Mouse (Mus musculus): Measurements from ENCODE around the gene Sptan1. TPM values are rescaled to one million over a fixed set of nuclear protein-coding genes. Genes with fewer than 3 reads are reported as not detected.
A peak's percentile ranks its signal among the peaks of the same experiment; 100 is the strongest.

Sptan1 gene
- polyA plus RNA-seq, 1 experiment = 772 TPM

GRCm38 (mm10) chr2:30063791-30064190 lies 98.4 kb downstream of the Sptan1 start:
- Histone ChIP-seq H3K4me3 (ENCODE audit: insufficient read depth, low read length) (no peak overlapping the region), H3K27ac (ENCODE audit: insufficient read depth, low read length) (no peak overlapping the region), H3K4me1 (ENCODE audit: control insufficient read depth, insufficient read depth, low read length) (peaks cover 5% of the 10 kb centered on the region)
- TF ChIP-seq CTCF (IDR thresholded peaks at IDR 0.05; ENCODE audit: extremely low read depth, insufficient read depth, low read length) (no peak), POLR2A (IDR thresholded peaks at IDR 0.05; ENCODE audit: extremely low read depth, insufficient read depth, low read length) (no peak)

GRCm38 (mm10) chr2:30064298-30064697 lies 98.9 kb downstream of the Sptan1 start:
- H3K4me3 ChIP-seq (ENCODE audit: insufficient read depth, low read length) = no peak overlapping the region
- H3K27ac ChIP-seq (ENCODE audit: insufficient read depth, low read length) = no peak overlapping the region
- TF ChIP-seq POLR2A (IDR thresholded peaks at IDR 0.05; ENCODE audit: extremely low read depth, insufficient read depth, low read length) (no peak), CTCF (IDR thresholded peaks at IDR 0.05; ENCODE audit: extremely low read depth, insufficient read depth, low read length) (no peak)
- peaks cover 5% of the 10 kb centered on the region for H3K4me1 ChIP-seq (ENCODE audit: control insufficient read depth, insufficient read depth, low read length)

- peaks cover 5% of the 10 kb centered on the region for H3K4me1 ChIP-seq (ENCODE audit: control insufficient read depth, insufficient read depth, low read length)
- peak overlapping the region; percentile 99; the same call in 1 of the 2 replicates for H3K27ac ChIP-seq (ENCODE audit: insufficient read depth, low read length)
- TF ChIP-seq CTCF (IDR thresholded peaks at IDR 0.05; ENCODE audit: extremely low read depth, insufficient read depth, low read length) (no peak), POLR2A (IDR thresholded peaks at IDR 0.05; ENCODE audit: extremely low read depth, insufficient read depth, low read length) (peak; percentile 56)
- peak overlapping the region; percentile 88 for H3K4me3 ChIP-seq (ENCODE audit: insufficient read depth, low read length)
Measured at GRCm38 (mm10) chr2:30066046-30066901, 100.9 kb downstream of the Sptan1 start.

GRCm38 (mm10) chr2:30067031-30067888 lies 101.9 kb downstream of the Sptan1 start:
- peak overlapping the region; percentile 88 for H3K4me3 ChIP-seq (ENCODE audit: insufficient read depth, low read length)
- no peak overlapping the region for H3K27ac ChIP-seq (ENCODE audit: insufficient read depth, low read length)
- TF ChIP-seq POLR2A (IDR thresholded peaks at IDR 0.05; ENCODE audit: extremely low read depth, insufficient read depth, low read length) (no peak), CTCF (IDR thresholded peaks at IDR 0.05; ENCODE audit: extremely low read depth, insufficient read depth, low read length) (no peak)
- peaks cover 5% of the 10 kb centered on the region for H3K4me1 ChIP-seq (ENCODE audit: control insufficient read depth, insufficient read depth, low read length)

- H3K4me3 ChIP-seq (ENCODE audit: insufficient read depth, low read length) = peak overlapping the region; percentile 88; the same call in 1 of the 2 replicates
- no peak for TF ChIP-seq CTCF (IDR thresholded peaks at IDR 0.05; ENCODE audit: extremely low read depth, insufficient read depth, low read length)
- TF ChIP-seq POLR2A (IDR thresholded peaks at IDR 0.05; ENCODE audit: extremely low read depth, insufficient read depth, low read length) = no peak
- peaks cover 4% of the 10 kb centered on the region for H3K4me1 ChIP-seq (ENCODE audit: control insufficient read depth, insufficient read depth, low read length)
- H3K27ac ChIP-seq (ENCODE audit: insufficient read depth, low read length) = no peak overlapping the region
Measured at GRCm38 (mm10) chr2:30067962-30068361, 102.6 kb downstream of the Sptan1 start.

GRCm38 (mm10) chr2:30072875-30073274 lies 107.5 kb downstream of the Sptan1 start:
- TF ChIP-seq CTCF (IDR thresholded peaks at IDR 0.05; ENCODE audit: extremely low read depth, insufficient read depth, low read length) (no peak), POLR2A (IDR thresholded peaks at IDR 0.05; ENCODE audit: extremely low read depth, insufficient read depth, low read length) (no peak)
- Histone ChIP-seq H3K4me3 (ENCODE audit: insufficient read depth, low read length) (no peak overlapping the region), H3K27ac (ENCODE audit: insufficient read depth, low read length) (no peak overlapping the region), H3K4me1 (ENCODE audit: control insufficient read depth, insufficient read depth, low read length) (peaks cover 2% of the 10 kb centered on the region)

- Histone ChIP-seq H3K4me1 (ENCODE audit: control insufficient read depth, insufficient read depth, low read length) (no peaks in the 10 kb centered on the region), H3K4me3 (ENCODE audit: insufficient read depth, low read length) (no peak overlapping the region), H3K27ac (ENCODE audit: insufficient read depth, low read length) (no peak overlapping the region)
- TF ChIP-seq POLR2A (IDR thresholded peaks at IDR 0.05; ENCODE audit: extremely low read depth, insufficient read depth, low read length) = 0 out of 2 replicates have a peak, but pooled peaks have one; percentile 5
- TF ChIP-seq CTCF (IDR thresholded peaks at IDR 0.05; ENCODE audit: extremely low read depth, insufficient read depth, low read length) = no peak
Measured at GRCm38 (mm10) chr2:30073285-30073684, 107.9 kb downstream of the Sptan1 start.

- H3K4me3 ChIP-seq (ENCODE audit: insufficient read depth, low read length) = no peak overlapping the region
- TF ChIP-seq CTCF (IDR thresholded peaks at IDR 0.05; ENCODE audit: extremely low read depth, insufficient read depth, low read length) = no peak
- TF ChIP-seq POLR2A (IDR thresholded peaks at IDR 0.05; ENCODE audit: extremely low read depth, insufficient read depth, low read length) = no peak
- H3K4me1 ChIP-seq (ENCODE audit: control insufficient read depth, insufficient read depth, low read length) = no peaks in the 10 kb centered on the region
- H3K27ac ChIP-seq (ENCODE audit: insufficient read depth, low read length) = no peak overlapping the region
Measured at GRCm38 (mm10) chr2:30075625-30076024, 110.3 kb downstream of the Sptan1 start.

- TF ChIP-seq POLR2A (IDR thresholded peaks at IDR 0.05; ENCODE audit: extremely low read depth, insufficient read depth, low read length) (no peak), CTCF (IDR thresholded peaks at IDR 0.05; ENCODE audit: extremely low read depth, insufficient read depth, low read length) (no peak)
- Histone ChIP-seq H3K27ac (ENCODE audit: insufficient read depth, low read length) (no peak overlapping the region), H3K4me1 (ENCODE audit: control insufficient read depth, insufficient read depth, low read length) (no peaks in the 10 kb centered on the region), H3K4me3 (ENCODE audit: insufficient read depth, low read length) (no peak overlapping the region)
Measured at GRCm38 (mm10) chr2:30076439-30076838, 111.1 kb downstream of the Sptan1 start.

Data from cortical plate, adult 2 months (tissue).